Mouse (Mus musculus) MEL (cell line): ENCODE measurements around the gene Ddi2. TPM values are rescaled to one million over a fixed set of nuclear protein-coding genes. Genes with fewer than 3 reads are reported as not detected.

ENCODE experiments used
- DNase-seq: peaks from one replicate; pipeline ENCODE4 v3.0.0; 2011; ENCODE audit warnings: low read depth, low spot score
- H3K27ac ChIP-seq: 2 replicates; pipeline ENCODE4 v1.5.1; 2012; ENCODE audit warnings: low read depth, mild to moderate bottlenecking, control low read depth, low read length, moderate library complexity; ENCODE audit not compliant: control insufficient read depth
- H3K27me3 ChIP-seq, 2 experiments: fragments of 150-350 bp in 1 of 2; sonication (generic) in 1 of 2; 2 replicates each; pipeline ENCODE4 v1.6.1; 2012; ENCODE audit warnings: low read length in 2 of 2, mild to moderate bottlenecking in 2 of 2, improper control_type of control experiment in 1 of 2, moderate library complexity in 1 of 2; ENCODE audit not compliant: insufficient read depth in 2 of 2, control insufficient read depth in 1 of 2
- H3K36me3 ChIP-seq, 2 experiments: 2 replicates each; pipeline ENCODE4 v1.6.1; 2012 to 2014; ENCODE audit warnings: low read length in 2 of 2, improper control_type of control experiment in 1 of 2, inconsistent platforms in 1 of 2, mild to moderate bottlenecking in 1 of 2; ENCODE audit not compliant: insufficient read depth in 2 of 2, control insufficient read depth in 1 of 2
- H3K4me1 ChIP-seq, 2 experiments: fragments of 150-350 bp in 1 of 2; sonication (generic) in 1 of 2; 2 replicates each; pipeline ENCODE4 v1.6.1; 2012; ENCODE audit warnings: low read length in 2 of 2, improper control_type of control experiment in 1 of 2, mild to moderate bottlenecking in 1 of 2; ENCODE audit not compliant: insufficient read depth in 2 of 2, control insufficient read depth in 1 of 2
- H3K4me3 ChIP-seq, 2 experiments: fragments of 150-350 bp in 1 of 2; sonication (generic) in 1 of 2; 2 replicates each; pipeline ENCODE4 v1.5.1; 2012; ENCODE audit warnings: low read depth in 2 of 2, low read length in 2 of 2, mild to moderate bottlenecking in 2 of 2, moderate library complexity in 2 of 2, control low read depth in 1 of 2, improper control_type of control experiment in 1 of 2; ENCODE audit not compliant: control insufficient read depth in 1 of 2, insufficient read depth in 1 of 2
- H3K79me2 ChIP-seq: 2 replicates; pipeline ENCODE4 v1.6.1; 2012; ENCODE audit warnings: mild to moderate bottlenecking, low read length, moderate library complexity; ENCODE audit not compliant: control insufficient read depth, poor library complexity, insufficient read depth
- H3K9ac ChIP-seq: 2 replicates; pipeline ENCODE4 v1.6.1; 2012; ENCODE audit warnings: low read depth, mild to moderate bottlenecking, control low read depth, low read length, moderate library complexity; ENCODE audit not compliant: control insufficient read depth, poor library complexity, severe bottlenecking
- H3K9me3 ChIP-seq: fragments of 150-350 bp; sonication (generic); replicated peaks from 2 replicates; pipeline ENCODE4 v1.6.1; 2012; ENCODE audit warnings: mild to moderate bottlenecking, low read length, improper control_type of control experiment, moderate library complexity; ENCODE audit not compliant: insufficient read depth
- BHLHE40 ChIP-seq: IDR thresholded peaks from 2 replicates; pipeline ENCODE4 v1.6.1; 2012; ENCODE audit warnings: low read depth, mild to moderate bottlenecking, inconsistent platforms, low read length, improper control_type of control experiment, borderline replicate concordance
- CHD2 ChIP-seq: IDR thresholded peaks from 2 replicates; pipeline ENCODE4 v1.6.1; 2011; ENCODE audit warnings: low read length, improper control_type of control experiment
- GABPA ChIP-seq: IDR thresholded peaks from 2 replicates; pipeline ENCODE4 v1.6.1; 2012; ENCODE audit warnings: low read depth, mild to moderate bottlenecking, inconsistent platforms, low read length, improper control_type of control experiment, moderate library complexity
- HCFC1 ChIP-seq: IDR thresholded peaks from 2 replicates; pipeline ENCODE4 v1.6.1; 2012; ENCODE audit warnings: low read depth, mild to moderate bottlenecking, inconsistent platforms, low read length, improper control_type of control experiment, moderate library complexity
- JUND ChIP-seq: IDR thresholded peaks from 2 replicates; pipeline ENCODE4 v1.6.1; 2011; ENCODE audit warnings: low read depth, mild to moderate bottlenecking, improper control_type of control experiment, low read length
- KAT2A ChIP-seq: conservative IDR thresholded peaks from 2 replicates; pipeline ENCODE4 v1.6.1; 2012; ENCODE audit warnings: low read depth, low read length, improper control_type of control experiment, inconsistent platforms
- MAZ ChIP-seq: IDR thresholded peaks from 2 replicates; pipeline ENCODE4 v1.6.1; 2012; ENCODE audit warnings: low read depth, mild to moderate bottlenecking, inconsistent platforms, low read length, improper control_type of control experiment
- MEF2A ChIP-seq: IDR thresholded peaks from 2 replicates; pipeline ENCODE4 v1.6.1; 2014; ENCODE audit warnings: low read depth, mild to moderate bottlenecking, inconsistent platforms, low read length, improper control_type of control experiment; ENCODE audit not compliant: poor library complexity, insufficient replicate concordance, severe bottlenecking; ENCODE audit errors: extremely low read depth
- MXI1 ChIP-seq: IDR thresholded peaks from 2 replicates; pipeline ENCODE4 v1.6.1; 2011; ENCODE audit warnings: mild to moderate bottlenecking, low read depth, low read length, improper control_type of control experiment
- MYC ChIP-seq: IDR thresholded peaks from 2 replicates; pipeline ENCODE4 v1.6.1; 2011; ENCODE audit warnings: low read depth, mild to moderate bottlenecking, low read length, improper control_type of control experiment, moderate library complexity
- NELFE ChIP-seq: IDR thresholded peaks from 2 replicates; pipeline ENCODE4 v1.6.1; 2011; ENCODE audit warnings: low read depth, low read length, improper control_type of control experiment
- POLR2AphosphoS2 ChIP-seq: IDR thresholded peaks from 2 replicates; pipeline ENCODE4 v1.6.1; 2011; ENCODE audit warnings: low read length, improper control_type of control experiment
- RAD21 ChIP-seq: IDR thresholded peaks from 2 replicates; pipeline ENCODE4 v1.6.1; 2011; ENCODE audit warnings: mild to moderate bottlenecking, low read depth, low read length, improper control_type of control experiment
- RCOR1 ChIP-seq: IDR thresholded peaks from 2 replicates; pipeline ENCODE4 v1.6.1; 2012; ENCODE audit warnings: low read depth, mild to moderate bottlenecking, inconsistent platforms, low read length, improper control_type of control experiment
- SIN3A ChIP-seq: IDR thresholded peaks from 2 replicates; pipeline ENCODE4 v1.6.1; 2012; ENCODE audit warnings: low read length, improper control_type of control experiment, inconsistent platforms
- SMC3 ChIP-seq: IDR thresholded peaks from 2 replicates; pipeline ENCODE4 v1.6.1; 2011; ENCODE audit warnings: low read depth, low read length, improper control_type of control experiment
- TAL1 ChIP-seq: IDR thresholded peaks from 2 replicates; pipeline ENCODE4 v1.6.1; 2012; ENCODE audit warnings: mild to moderate bottlenecking, inconsistent platforms, low read length, moderate library complexity, mixed read lengths
- USF1 ChIP-seq: IDR thresholded peaks from 2 replicates; pipeline ENCODE4 v1.6.1; 2014; ENCODE audit warnings: low read depth, mild to moderate bottlenecking, inconsistent platforms, low read length, improper control_type of control experiment, moderate library complexity
- ZC3H11A ChIP-seq: IDR thresholded peaks from 2 replicates; pipeline ENCODE4 v1.6.1; 2012; ENCODE audit warnings: low read depth, mild to moderate bottlenecking, inconsistent platforms, low read length, improper control_type of control experiment
- ZKSCAN1 ChIP-seq: IDR thresholded peaks from 2 replicates; pipeline ENCODE4 v1.6.1; 2012; ENCODE audit warnings: low read depth, mild to moderate bottlenecking, inconsistent platforms, low read length, improper control_type of control experiment, moderate library complexity
- polyA plus RNA-seq, 2 experiments: library from polyadenylated mRNA; stranded (reverse) in 1 of 2; unstranded in 1 of 2; fragments of >175 nt in 1 of 2; fragments of >200 nt in 1 of 2; gene quantifications; 2 replicates each; pipeline versions ENCODE4 v1.2.1 to v1.2.4; 2012; ENCODE audit warnings: low replicate concordance in 2 of 2, low read depth in 1 of 2; ENCODE audit not compliant: insufficient read length in 2 of 2, insufficient read depth in 1 of 2, missing spikeins in 1 of 2
- total RNA-seq: library from RNA; depleted of rRNA; stranded (reverse); fragments of 300-350 nt; gene quantifications from 2 replicates; pipeline ENCODE4 v1.2.3, GENCODE M21; 2012

Gene Ddi2
- total and polyA plus RNA-seq, 3 experiments, result 40.7 to 42.8 TPM; not detected in 1

GRCm38 (mm10) chr4:141720761-141721523 is 2.3 kb downstream of the Ddi2 start:
- DNase-seq, result no peak
- no peak overlapping the region for H3K9ac ChIP-seq
- no peaks in the 10 kb centered on the region for H3K27me3 ChIP-seq
- H3K27ac ChIP-seq, result no peak overlapping the region
- H3K9me3 ChIP-seq, result no peaks in the 10 kb centered on the region
- peaks cover 10 to 31% of the 10 kb centered on the region in 2 experiments for H3K4me1 ChIP-seq
- peaks cover 18 to 39% of the 10 kb centered on the region in 2 experiments for H3K36me3 ChIP-seq
- no peak overlapping the region for H3K4me3 ChIP-seq
- H3K79me2 ChIP-seq, result peaks cover 66% of the 10 kb centered on the region
- TF ChIP-seq SMC3, result no peak
- TF ChIP-seq TAL1, result no peak
- TF ChIP-seq ZKSCAN1, result no peak
- TF ChIP-seq RCOR1, result no peak
- no peak for TF ChIP-seq CHD2
- TF ChIP-seq SIN3A, result 0 out of 2 replicates have a peak, but pooled peaks have one; percentile 34
- TF ChIP-seq, all 39 proteins: peak for 1

DNA sequence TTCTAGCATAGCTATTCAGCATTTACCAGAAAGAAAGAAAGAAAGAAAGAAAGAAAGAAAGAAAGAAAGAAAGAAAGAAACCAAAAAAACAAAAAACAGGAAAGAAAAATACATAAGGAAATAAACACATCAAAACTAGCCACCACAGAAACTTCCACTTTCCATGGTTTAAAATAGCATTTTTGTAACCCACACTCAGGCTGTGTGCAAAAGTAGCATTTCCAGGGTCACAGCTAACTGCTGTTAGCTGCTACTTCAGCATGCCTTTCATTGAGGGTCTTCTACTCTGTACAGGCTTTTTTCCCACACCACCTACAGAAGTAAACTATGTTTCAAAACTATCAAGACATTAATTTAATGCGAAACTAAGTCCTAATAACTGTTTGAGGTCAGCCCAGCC is 3.9 kb downstream of the Ddi2 start:
- H3K4me1 ChIP-seq, result peaks cover 18 to 30% of the 10 kb centered on the region in 2 experiments
- H3K27ac ChIP-seq, result no peak overlapping the region
- peaks cover 19 to 43% of the 10 kb centered on the region in 2 experiments for H3K36me3 ChIP-seq
- H3K79me2 ChIP-seq, result peaks cover 72% of the 10 kb centered on the region
- no peak overlapping the region for H3K4me3 ChIP-seq
- no peaks in the 10 kb centered on the region for H3K27me3 ChIP-seq
- TF ChIP-seq MAZ (no peak), SIN3A (no peak), ZKSCAN1 (no peak), MXI1 (no peak), POLR2AphosphoS2 (no peak), ZC3H11A (no peak), SMC3 (no peak), MYC (no peak), GABPA (no peak), RCOR1 (no peak), KAT2A (no peak), JUND (no peak), MEF2A (no peak), USF1 (no peak), BHLHE40 (no peak), TAL1 (no peak), HCFC1 (no peak), RAD21 (no peak), NELFE (no peak)
- no peak overlapping the region for H3K9ac ChIP-seq
- no peaks in the 10 kb centered on the region for H3K9me3 ChIP-seq
- no peak for DNase-seq
